Mouse (Mus musculus): ENCODE data around the gene Tbca.

GRCm38 (mm10) chr13:94786866-94787265, 1.8 kb upstream of the Tbca start:
- TF ChIP-seq CTCF (IDR thresholded peaks at IDR 0.05; ENCODE audit: insufficient read depth, low read length) (no peak), POLR2A (IDR thresholded peaks at IDR 0.05; ENCODE audit: borderline replicate concordance, extremely low read depth, low read depth, low read length) (no peak)

All from lung, adult 2 months (tissue).